Mouse (Mus musculus) cerebral cortex, adult 2 months (tissue): ENCODE results near the gene Gpr37l1.

ENCODE experiments used
- WGBS: fragments of 180-500 bp; shearing (Covaris S2); methylation state at CpG from one replicate; pipeline ENCODE4 v1.1.7; 2018; 5-methylcytosine and 5-hydroxymethylcytosine counted together

The Gpr37l1 gene

DNA sequence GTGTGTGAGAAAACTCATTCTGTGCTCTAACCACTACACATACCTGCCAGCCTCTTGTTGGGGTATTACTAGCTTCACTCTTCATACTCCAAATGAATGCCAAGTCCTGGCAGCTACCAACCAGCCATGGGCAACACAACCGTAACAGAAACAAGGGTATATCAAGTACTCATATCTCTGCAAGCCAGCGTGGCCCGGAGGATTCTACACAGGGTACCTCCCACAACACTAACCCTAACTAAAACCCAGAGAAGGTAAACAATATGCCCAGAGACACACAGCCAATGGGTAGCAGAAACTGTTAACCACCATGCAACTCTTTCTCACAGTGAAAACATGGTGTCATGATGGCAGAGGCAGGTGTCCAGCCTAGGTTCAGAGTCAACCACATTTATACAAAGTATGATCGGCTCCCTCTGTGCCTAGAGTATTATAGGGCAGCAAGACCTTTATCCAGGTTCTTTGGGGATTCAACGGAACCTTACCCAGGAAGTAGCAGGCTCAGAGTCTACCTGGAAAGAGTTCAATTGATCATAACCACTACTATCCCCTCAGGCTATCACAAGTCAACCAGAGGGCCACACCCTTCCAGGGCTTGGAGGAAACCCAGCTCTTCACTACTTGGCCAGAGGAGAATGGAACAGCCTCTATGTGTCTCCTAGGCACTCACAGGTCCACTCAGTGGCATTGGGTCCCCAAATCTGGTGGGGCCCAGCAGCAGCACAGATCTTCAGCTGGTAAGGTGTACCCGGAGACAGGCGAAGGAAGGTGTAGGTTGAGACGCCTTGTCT lies 42.7 kb downstream of the Gpr37l1 start:
- WGBS = 96% methylated on average over 8 of the region's 8 CpGs

DNA sequence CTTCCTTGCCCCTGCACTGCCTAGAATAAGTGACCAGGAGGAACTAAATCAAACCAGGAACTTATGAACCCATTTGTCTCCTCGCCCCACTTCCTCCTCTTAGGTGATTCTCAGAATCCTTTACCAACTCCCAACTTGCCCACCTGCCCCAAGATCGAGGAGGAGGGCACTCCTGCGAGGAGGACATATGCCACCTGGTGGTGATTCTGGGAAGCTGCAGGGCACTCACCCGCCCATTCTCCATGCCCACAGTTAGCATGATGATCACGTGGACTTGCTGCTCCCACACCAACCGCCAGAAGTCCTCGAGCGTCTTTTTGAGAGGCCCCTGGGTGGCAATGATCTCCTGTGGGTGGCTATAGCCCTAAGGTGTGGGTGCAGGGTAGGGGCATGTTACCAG lies 54.8 kb downstream of the Gpr37l1 start:
- 12% methylated on average over 8 of the region's 8 CpGs for WGBS

DNA sequence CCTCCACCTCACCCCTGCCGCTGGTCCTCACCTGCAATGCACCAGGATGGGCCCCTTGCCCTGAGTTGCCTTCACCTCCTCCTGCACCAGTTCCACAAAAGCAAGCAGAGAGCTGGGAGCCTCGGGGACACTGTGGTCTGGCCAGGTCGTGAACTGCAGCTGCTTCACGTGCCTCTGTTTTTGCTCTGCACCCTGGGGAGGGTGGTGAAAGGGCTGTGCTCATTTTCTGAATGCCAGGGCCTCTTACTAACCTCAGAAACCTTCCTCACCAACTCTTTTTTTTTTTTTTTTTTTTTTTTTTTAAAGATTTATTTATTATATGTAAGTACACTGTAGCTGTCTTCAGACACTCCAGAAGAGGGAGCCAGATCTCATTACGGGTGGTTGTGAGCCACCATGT lies 56.2 kb downstream of the Gpr37l1 start:
- WGBS = 77% methylated on average over 5 of the region's 5 CpGs
